Mouse (Mus musculus) neural tube, embryonic 12.5 days (tissue): ENCODE data around the gene Strn4. TPM values are rescaled to one million over a fixed set of nuclear protein-coding genes. Genes with fewer than 3 reads are reported as not detected.
A peak's percentile ranks its signal among the peaks of the same experiment; 100 is the strongest.

Experiments
- ATAC-seq: fragments of 200-750 bp; cut with Nextera tagmentation; 2 replicates; pipeline ENCODE4 v1.8.0; 2017; ENCODE audit warnings: low read depth, mild to moderate bottlenecking, moderate TSS enrichment, moderate library complexity; ENCODE audit not compliant: low FRiP score
- H3K27ac ChIP-seq: fragments of 300-500 bp; sonication (generic); 2 replicates; pipeline ENCODE4 v1.5.1; 2016
- H3K27me3 ChIP-seq: fragments of 300-500 bp; sonication (generic); replicated peaks from 2 replicates; pipeline ENCODE4 v1.6.1; 2016; ENCODE audit warnings: mild to moderate bottlenecking
- H3K36me3 ChIP-seq: fragments of 300-500 bp; sonication (generic); 2 replicates; pipeline ENCODE4 v1.6.1; 2016; ENCODE audit warnings: mild to moderate bottlenecking
- H3K4me1 ChIP-seq: fragments of 300-500 bp; sonication (generic); 2 replicates; pipeline ENCODE4 v1.6.1; 2016
- H3K4me2 ChIP-seq: fragments of 300-500 bp; sonication (generic); replicated peaks from 2 replicates; pipeline ENCODE4 v1.6.1; 2016; ENCODE audit warnings: mild to moderate bottlenecking
- H3K4me3 ChIP-seq: fragments of 300-500 bp; sonication (generic); 2 replicates; pipeline ENCODE4 v1.5.1; 2016
- H3K9ac ChIP-seq: fragments of 300-500 bp; sonication (generic); 2 replicates; pipeline ENCODE4 v1.6.1; 2016; ENCODE audit warnings: mild to moderate bottlenecking
- H3K9me3 ChIP-seq: fragments of 300-500 bp; sonication (generic); 2 replicates; pipeline ENCODE4 v1.6.1; 2016; ENCODE audit warnings: mild to moderate bottlenecking
- WGBS: fragments of 180-500 bp; shearing (Covaris S2); methylation state at CpG from one replicate; pipeline ENCODE4 v1.1.7; 2016; 5-methylcytosine and 5-hydroxymethylcytosine counted together
- polyA plus RNA-seq: library from polyadenylated mRNA; unstranded; fragments of >200 nt; fragmentation: Nextera tagmentation; extraction: Ambion mirVana; gene quantifications from 2 replicates; pipeline ENCODE4 v1.2.1, GENCODE M21; 2016

Strn4 gene
- 170 and 172 TPM in 2 replicates for polyA plus RNA-seq

- Histone ChIP-seq H3K27me3 (peaks cover 25% of the 10 kb centered on the region), H3K27ac (peak within 1 kb of the TSS; percentile 97), H3K9me3 (no peaks in the 10 kb centered on the region), H3K4me1 (peaks cover 69% of the 10 kb centered on the region), H3K9ac (peak within 1 kb of the TSS; percentile 100), H3K4me3 (peak within 1 kb of the TSS; percentile 98), H3K4me2 (peak within 1 kb of the TSS; percentile 89), H3K36me3 (peaks cover 4% of the 10 kb centered on the region; the same call in 1 of the 2 replicates)
- ATAC-seq: peak; percentile 73
- 3% methylated on average over 1 of the region's 1 CpGs for WGBS
Measured at GRCm38 (mm10) chr7:16815351-16815941, at the start of gene Strn4. Gene Strn4, plus strand, starts transcription at chr7:16815889.

DNA sequence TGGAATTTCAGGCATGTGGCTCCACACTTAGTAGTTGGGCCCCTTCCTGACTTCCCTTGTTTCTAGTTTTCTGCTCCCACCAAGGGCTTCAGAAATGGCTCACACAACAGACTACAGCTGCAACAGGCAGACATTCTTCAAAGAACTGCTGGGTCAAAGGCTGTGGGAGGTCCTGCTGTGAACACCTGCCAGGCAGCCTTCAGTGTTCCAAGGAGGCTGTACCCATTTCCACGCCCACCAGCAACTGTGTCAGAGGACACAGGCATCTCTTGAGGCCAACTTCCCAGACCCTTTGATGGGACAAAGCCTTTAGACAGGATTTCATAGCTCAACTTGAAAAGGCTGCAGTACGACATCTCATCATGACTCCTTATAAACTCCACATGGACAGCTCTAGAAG, 49.2 kb upstream of the Strn4 start:
- peaks cover 3% of the 10 kb centered on the region; the same call in 1 of the 2 replicates for H3K4me1 ChIP-seq
- no peak overlapping the region for H3K4me2 ChIP-seq
- no peak overlapping the region for H3K4me3 ChIP-seq
- no peak for ATAC-seq
- no peak overlapping the region for H3K9ac ChIP-seq
- H3K36me3 ChIP-seq: no peaks in the 10 kb centered on the region
- no peaks in the 10 kb centered on the region for H3K9me3 ChIP-seq
- H3K27ac ChIP-seq: no peak overlapping the region
- H3K27me3 ChIP-seq: no peaks in the 10 kb centered on the region
- WGBS: 12% methylated on average over 2 of the region's 2 CpGs

- WGBS: 44% methylated on average over 5 of the region's 5 CpGs
- no peak for ATAC-seq
Measured at GRCm38 (mm10) chr7:16775888-16776287, 39.8 kb upstream of the Strn4 start.

GRCm38 (mm10) chr7:16780076-16780475, 35.6 kb upstream of the Strn4 start:
- 85% methylated on average over 5 of the region's 5 CpGs for WGBS
- Histone ChIP-seq H3K4me3 (no peak overlapping the region), H3K9ac (no peak overlapping the region), H3K4me1 (peaks cover 25% of the 10 kb centered on the region), H3K27me3 (peaks cover 7% of the 10 kb centered on the region; the same call in 1 of the 2 replicates), H3K4me2 (no peak overlapping the region), H3K36me3 (no peaks in the 10 kb centered on the region), H3K9me3 (no peaks in the 10 kb centered on the region), H3K27ac (no peak overlapping the region)
- no peak for ATAC-seq

More at GRCm38 (mm10) chr7:16775888-16776287, 39.8 kb upstream of the Strn4 start:
- no peaks in the 10 kb centered on the region for H3K4me1 ChIP-seq
- H3K27me3 ChIP-seq: no peaks in the 10 kb centered on the region
- no peak overlapping the region for H3K4me2 ChIP-seq
- H3K27ac ChIP-seq: no peak overlapping the region
- H3K9me3 ChIP-seq: peaks cover 4% of the 10 kb centered on the region; the same call in 1 of the 2 replicates
- no peak overlapping the region for H3K4me3 ChIP-seq
- H3K36me3 ChIP-seq: no peaks in the 10 kb centered on the region
- no peak overlapping the region for H3K9ac ChIP-seq

DNA sequence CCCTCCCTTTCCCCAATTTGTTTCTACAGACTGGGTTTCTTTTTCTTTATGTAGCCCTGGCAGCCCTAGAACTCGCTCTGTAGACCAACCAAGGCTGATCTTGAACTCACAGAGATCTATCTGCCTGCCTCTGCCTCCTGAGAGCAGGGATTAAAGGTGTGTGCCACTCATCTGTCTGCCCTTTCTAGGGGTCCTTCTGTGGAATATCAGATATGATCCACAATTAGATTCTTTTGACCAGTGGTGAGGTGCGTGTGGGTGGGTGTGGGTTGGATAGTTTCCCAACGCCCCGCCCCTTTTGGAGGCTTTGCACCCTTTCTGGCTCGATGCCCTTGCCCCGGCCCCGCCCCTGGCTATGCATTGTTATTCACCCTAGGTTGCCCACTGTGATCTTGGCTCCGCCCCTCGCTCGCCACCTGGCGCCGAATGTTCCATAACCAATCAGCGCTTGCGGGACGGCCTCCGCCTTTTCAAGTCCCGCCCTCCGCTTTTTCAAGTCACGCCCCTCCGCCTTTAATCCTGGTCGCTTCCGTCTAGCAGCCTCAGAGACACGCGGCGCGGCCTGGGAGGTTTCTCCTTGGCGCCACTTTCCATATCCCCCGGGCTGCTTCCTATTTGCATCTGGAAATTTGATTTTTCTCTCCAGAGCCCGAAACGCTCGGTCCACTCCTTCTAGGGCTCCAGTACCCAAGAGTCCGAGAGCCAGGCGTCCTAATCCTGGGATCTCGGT, 34.7 kb upstream of the Strn4 start, which contains the start of gene Slc1a5:
Gene Slc1a5 (plus strand): TSS at position 516 of the 730 bp plus-strand sequence.
- Histone ChIP-seq H3K36me3 (no peaks in the 10 kb centered on the region), H3K9me3 (no peaks in the 10 kb centered on the region), H3K4me3 (peak within 1 kb of the TSS; percentile 63), H3K4me1 (peaks cover 25% of the 10 kb centered on the region), H3K4me2 (peak within 1 kb of the TSS; percentile 100), H3K27me3 (peaks cover 7% of the 10 kb centered on the region; the same call in 1 of the 2 replicates), H3K9ac (peak within 1 kb of the TSS; percentile 68), H3K27ac (no peak within 1 kb of the TSS)
- peak; percentile 80 for ATAC-seq
- 3% methylated on average over 34 of the region's 34 CpGs for WGBS

- Histone ChIP-seq H3K27ac (no peak overlapping the region), H3K4me1 (peaks cover 25% of the 10 kb centered on the region), H3K9me3 (no peaks in the 10 kb centered on the region), H3K4me3 (peak overlapping the region; percentile 63), H3K4me2 (peak overlapping the region; percentile 100), H3K36me3 (no peaks in the 10 kb centered on the region), H3K27me3 (peaks cover 7% of the 10 kb centered on the region; the same call in 1 of the 2 replicates), H3K9ac (peak overlapping the region; percentile 68)
- no peak for ATAC-seq
- under 1% methylated on average over 10 of the region's 10 CpGs for WGBS
Measured at GRCm38 (mm10) chr7:16781555-16781815, 34.2 kb upstream of the Strn4 start.

- H3K36me3 ChIP-seq: no peaks in the 10 kb centered on the region
- H3K4me2 ChIP-seq: peak overlapping the region; percentile 100
- H3K27me3 ChIP-seq: peaks cover 7% of the 10 kb centered on the region; the same call in 1 of the 2 replicates
- peak overlapping the region; percentile 68 for H3K9ac ChIP-seq
- under 1% methylated on average over 59 of the region's 60 CpGs for WGBS
- H3K4me3 ChIP-seq: peak overlapping the region; percentile 63
- peak; percentile 48 for ATAC-seq
- H3K4me1 ChIP-seq: peaks cover 25% of the 10 kb centered on the region
- no peak overlapping the region for H3K27ac ChIP-seq
- H3K9me3 ChIP-seq: no peaks in the 10 kb centered on the region
Measured at GRCm38 (mm10) chr7:16781816-16782554, 33.7 kb upstream of the Strn4 start.

DNA sequence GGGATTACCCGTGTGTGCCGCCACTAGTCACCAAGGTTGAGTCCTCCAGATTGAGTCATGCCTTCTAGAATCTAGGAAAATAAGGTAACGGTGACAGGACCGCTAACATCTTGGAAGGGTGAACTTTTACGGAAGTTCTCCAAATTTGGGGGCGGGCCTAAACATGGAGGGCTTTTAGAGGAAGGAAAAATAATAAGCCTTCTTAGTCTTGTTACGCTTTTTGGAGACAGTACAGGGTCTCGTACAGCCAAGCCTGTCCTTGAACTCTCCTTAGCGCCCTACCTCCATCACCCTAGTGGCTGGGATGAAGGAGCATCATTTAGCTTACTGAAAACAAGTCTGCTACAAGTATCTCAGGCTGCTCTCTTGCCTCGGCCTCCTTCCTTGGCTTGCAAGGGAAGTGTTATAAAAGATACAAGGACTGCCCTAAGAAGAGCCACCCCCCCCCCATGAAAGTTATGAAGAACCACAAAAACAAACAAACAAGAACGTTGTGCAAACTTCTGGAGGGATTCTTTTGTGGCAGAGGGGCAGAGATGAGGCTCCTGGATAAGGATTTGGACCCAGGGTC, 33.0 kb upstream of the Strn4 start:
- Histone ChIP-seq H3K9me3 (no peaks in the 10 kb centered on the region), H3K9ac (peak overlapping the region; percentile 68), H3K4me1 (peaks cover 25% of the 10 kb centered on the region), H3K36me3 (no peaks in the 10 kb centered on the region), H3K4me2 (peak overlapping the region; percentile 100), H3K4me3 (peak overlapping the region; percentile 63), H3K27ac (no peak overlapping the region), H3K27me3 (peaks cover 7% of the 10 kb centered on the region; the same call in 1 of the 2 replicates)
- WGBS: 3% methylated on average over 11 of the region's 11 CpGs
- no peak for ATAC-seq

- Histone ChIP-seq H3K27ac (no peak overlapping the region), H3K4me2 (peak overlapping the region; percentile 100), H3K9ac (no peak overlapping the region; the same call in 1 of the 2 replicates), H3K4me1 (peaks cover 25% of the 10 kb centered on the region), H3K27me3 (peaks cover 7% of the 10 kb centered on the region; the same call in 1 of the 2 replicates), H3K36me3 (no peaks in the 10 kb centered on the region), H3K9me3 (no peaks in the 10 kb centered on the region), H3K4me3 (peak overlapping the region; percentile 63)
- ATAC-seq: no peak
- 18% methylated on average over 10 of the region's 10 CpGs for WGBS
Measured at GRCm38 (mm10) chr7:16783224-16783688, 32.4 kb upstream of the Strn4 start.

- no peak overlapping the region for H3K9ac ChIP-seq
- peak overlapping the region; percentile 63; the same call in 1 of the 2 replicates for H3K4me3 ChIP-seq
- ATAC-seq: no peak
- H3K27me3 ChIP-seq: peaks cover 7% of the 10 kb centered on the region; the same call in 1 of the 2 replicates
- no peaks in the 10 kb centered on the region; the same call in 1 of the 2 replicates for H3K36me3 ChIP-seq
- peak overlapping the region; percentile 100 for H3K4me2 ChIP-seq
- H3K9me3 ChIP-seq: no peaks in the 10 kb centered on the region
- H3K27ac ChIP-seq: no peak overlapping the region
- H3K4me1 ChIP-seq: peaks cover 25% of the 10 kb centered on the region
- WGBS: 47% methylated on average over 17 of the region's 17 CpGs
Measured at GRCm38 (mm10) chr7:16783758-16784415, 31.8 kb upstream of the Strn4 start.

DNA sequence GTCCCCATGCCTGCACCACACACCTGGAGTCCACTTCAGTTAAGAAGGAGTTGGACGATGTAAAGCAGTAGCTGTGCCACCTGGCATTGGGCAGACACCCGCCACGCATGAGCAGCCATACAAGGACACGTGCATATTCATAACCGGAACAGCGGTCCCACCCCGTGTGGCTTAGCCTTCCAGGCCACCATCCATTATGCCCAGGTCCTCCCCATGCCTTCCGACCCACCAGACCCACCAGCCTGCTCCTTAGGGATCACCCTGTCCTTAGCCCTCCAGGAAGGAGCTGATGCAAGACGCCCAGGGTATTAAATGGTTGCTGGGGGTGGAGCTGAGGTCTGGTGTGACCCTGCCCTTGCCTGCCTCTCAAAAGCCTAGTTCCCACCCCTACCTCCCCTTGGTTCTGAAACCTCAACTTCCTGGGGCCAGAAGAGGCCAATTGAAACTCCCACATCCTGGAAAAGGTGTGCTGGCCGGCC, 31.2 kb upstream of the Strn4 start:
- H3K9me3 ChIP-seq: no peaks in the 10 kb centered on the region
- ATAC-seq: no peak
- no peak overlapping the region for H3K4me3 ChIP-seq
- no peak overlapping the region for H3K27ac ChIP-seq
- H3K9ac ChIP-seq: no peak overlapping the region
- WGBS: 68% methylated on average over 10 of the region's 10 CpGs
- H3K36me3 ChIP-seq: no peaks in the 10 kb centered on the region; the same call in 1 of the 2 replicates
- H3K27me3 ChIP-seq: peaks cover 7% of the 10 kb centered on the region; the same call in 1 of the 2 replicates
- H3K4me1 ChIP-seq: peaks cover 25% of the 10 kb centered on the region
- H3K4me2 ChIP-seq: peak overlapping the region; percentile 100
